Mouse (Mus musculus) gastrocnemius, postnatal 25 days (tissue): ENCODE results near the gene Tex38. TPM values are rescaled to one million over a fixed set of nuclear protein-coding genes. Genes with fewer than 3 reads are reported as not detected.

Experiments
- DNase-seq: peaks from one replicate; pipeline ENCODE4 v3.0.0; 2022
- total RNA-seq, 2 experiments: library from RNA; stranded (reverse); gene quantifications; 1 replicate in 1 of 2; 2 replicates in 1 of 2; pipeline ENCODE4 v1.2.3; 2021

The Tex38 gene
- total RNA-seq, 2 experiments from 2014 or later, result 1.2 to 1.3 TPM

DNA sequence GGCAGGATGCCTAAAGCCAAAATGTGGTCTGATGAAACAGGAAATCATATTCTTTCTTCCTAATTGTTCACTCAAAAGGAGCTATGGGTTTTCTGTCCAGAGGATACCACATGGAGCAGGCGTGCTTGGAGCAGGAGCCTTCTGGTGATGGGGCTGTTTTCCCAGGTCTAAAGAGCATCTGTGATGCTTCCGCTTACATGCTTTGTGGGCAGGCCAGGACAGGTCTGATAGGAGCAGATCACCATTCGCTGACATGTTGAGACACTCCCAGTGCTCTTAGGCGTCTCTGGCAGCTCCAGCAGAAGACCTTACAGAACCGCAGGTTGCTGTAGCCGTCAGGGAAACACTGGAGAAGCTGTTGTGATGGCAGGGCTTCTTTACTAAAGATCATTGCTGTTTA, 5.8 kb downstream of the Tex38 start:
- DNase-seq, result no peak

DNA sequence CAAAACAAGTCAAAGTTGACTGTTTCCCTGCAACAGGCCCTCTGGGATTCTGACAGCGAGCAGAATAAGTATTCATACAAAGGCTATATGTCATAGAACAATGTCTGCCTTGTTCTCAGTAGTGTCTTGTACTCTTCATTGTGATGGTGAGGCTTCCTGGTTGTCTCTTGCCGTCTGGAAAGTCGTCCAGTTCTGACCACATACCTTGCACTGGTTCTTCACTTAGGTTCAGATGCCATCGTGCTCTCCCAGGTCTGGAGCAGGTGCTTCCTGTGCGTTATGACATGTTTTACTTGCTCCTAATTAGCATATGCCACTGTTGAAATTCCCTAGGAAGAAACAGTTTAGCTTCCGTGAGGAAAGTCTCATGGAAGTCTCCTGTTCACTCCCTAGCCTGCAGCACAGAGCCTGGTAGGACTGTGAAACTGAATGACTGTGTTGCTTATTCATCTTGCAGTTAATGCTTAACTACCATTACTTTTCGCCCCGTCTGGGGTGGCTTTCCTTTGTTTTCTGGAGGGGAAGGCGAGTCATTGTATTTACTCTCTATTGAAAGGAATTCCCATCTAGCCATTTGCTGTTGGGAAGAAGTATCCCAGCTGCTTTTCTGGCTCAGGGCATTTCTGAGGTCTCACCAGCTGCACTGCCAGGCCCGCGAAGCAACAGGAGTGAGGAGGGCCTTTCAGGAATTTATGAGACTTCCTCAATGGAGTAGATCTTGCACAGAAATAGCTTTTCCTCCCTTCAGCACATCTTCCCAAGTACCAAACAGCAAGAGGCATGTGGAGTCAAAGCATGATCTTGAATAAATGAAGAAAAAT, 13.0 kb downstream of the Tex38 start:
- DNase-seq, result no peak

DNA sequence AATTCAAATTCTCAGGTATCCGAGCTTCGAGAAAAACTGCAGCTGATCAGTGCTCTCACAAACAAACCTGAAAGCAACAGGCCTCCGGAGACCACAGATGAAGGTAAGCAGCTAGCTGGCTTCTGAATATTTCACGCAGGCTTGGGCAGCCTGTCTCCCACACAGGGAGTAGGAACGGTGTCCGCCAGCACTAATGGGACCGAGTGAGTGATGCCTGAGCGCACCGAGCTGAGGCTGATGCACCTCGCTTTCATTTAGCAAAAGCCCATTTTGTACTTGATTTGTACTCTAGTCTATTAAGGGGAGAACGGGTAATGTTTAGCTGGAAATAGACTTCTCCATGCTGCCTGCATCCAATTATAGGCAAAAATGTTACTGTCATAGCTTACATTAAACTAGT, 16.2 kb downstream of the Tex38 start:
- no peak for DNase-seq

- DNase-seq, result no peak
Measured at GRCm38 (mm10) chr4:115761206-115761605, 19.6 kb downstream of the Tex38 start.

DNA sequence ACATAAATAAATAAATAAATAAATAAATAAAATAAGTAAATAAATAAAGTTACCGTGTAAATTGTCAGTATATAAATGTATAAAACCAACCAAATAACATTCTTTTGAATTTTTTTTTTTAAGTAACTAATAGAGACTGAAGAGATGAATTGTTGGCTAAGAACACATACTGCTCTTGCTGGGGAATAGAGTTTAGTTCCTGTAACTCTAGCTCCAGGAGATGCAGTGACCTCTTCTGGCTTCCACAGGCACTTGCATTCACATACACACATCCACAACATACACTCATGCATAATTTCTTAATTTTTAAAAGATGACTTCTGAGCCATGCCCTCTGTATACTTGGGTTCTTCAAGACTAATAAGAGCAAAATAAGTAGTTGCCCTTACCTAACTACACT, 26.0 kb downstream of the Tex38 start:
- DNase-seq, result no peak

GRCm38 (mm10) chr4:115754101-115754500, 26.7 kb downstream of the Tex38 start:
- no peak for DNase-seq

DNA sequence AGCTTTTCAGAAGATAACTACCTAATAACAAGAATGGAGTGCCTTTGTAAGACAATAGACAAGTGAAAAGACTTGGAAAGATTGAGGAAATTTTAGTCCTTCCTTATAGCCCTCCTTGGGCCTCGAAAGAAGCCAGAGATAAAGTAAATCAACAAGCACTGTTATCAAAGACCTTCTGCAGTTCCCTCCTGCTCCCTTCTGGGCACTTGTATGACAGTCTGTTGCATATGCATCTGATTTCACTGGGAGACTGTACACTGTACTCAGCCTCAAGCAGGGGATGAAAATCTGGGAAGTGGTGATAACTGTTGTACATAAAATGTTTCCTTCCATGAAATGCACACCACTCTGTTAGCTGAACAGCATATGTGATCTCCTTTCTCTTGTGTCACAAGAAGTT, 31.5 kb downstream of the Tex38 start:
- DNase-seq, result no peak

- DNase-seq, result no peak
Measured at GRCm38 (mm10) chr4:115748181-115748580, 32.6 kb downstream of the Tex38 start.

DNA sequence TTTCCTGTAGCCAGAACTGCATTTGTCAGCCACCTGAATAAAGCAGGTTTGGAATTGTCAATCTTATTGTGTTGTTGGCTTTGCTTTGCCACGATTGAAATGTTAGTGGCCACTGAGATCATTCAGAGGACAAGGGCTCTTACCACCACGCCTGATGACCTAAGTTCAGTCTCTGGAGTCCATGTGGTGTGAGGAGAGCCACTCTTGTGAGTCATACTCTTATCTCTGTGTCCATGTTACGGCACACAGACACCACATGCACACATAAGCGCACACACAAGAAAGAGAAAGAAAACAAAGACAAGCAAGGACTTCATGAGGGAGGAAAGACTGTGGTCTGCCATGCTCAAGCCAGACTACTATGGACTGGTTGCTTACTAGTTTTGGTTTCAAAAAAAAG, 37.7 kb downstream of the Tex38 start:
- DNase-seq, result no peak

GRCm38 (mm10) chr4:115742658-115743057, 38.2 kb downstream of the Tex38 start:
- DNase-seq, result no peak

GRCm38 (mm10) chr4:115738481-115738985, 42.3 kb downstream of the Tex38 start:
- no peak for DNase-seq

- peak; percentile 97 for DNase-seq
Measured at GRCm38 (mm10) chr4:115737551-115738041, 43.2 kb downstream of the Tex38 start, which contains the start of gene Efcab14. Gene Efcab14, plus strand, starts transcription at chr4:115737744.

DNA sequence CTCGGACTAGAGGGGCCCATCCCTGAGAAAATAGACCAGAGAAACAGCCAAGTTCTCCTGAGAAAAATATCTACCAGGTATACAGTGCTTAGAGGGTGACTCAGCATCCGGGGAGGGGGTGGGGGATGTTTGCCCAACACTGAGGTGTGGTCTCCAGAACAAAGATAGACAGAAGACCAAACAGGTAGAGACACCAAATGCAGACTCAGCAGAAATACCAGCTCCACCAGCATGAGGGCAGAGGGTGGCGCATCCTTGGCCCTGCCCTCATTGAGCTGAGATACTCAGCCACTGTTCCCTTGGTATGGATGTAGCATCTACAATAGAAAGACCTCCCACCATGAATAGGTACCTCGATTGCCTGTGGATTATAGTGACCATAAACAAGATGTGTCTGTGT, 46.0 kb downstream of the Tex38 start:
- no peak for DNase-seq

DNA sequence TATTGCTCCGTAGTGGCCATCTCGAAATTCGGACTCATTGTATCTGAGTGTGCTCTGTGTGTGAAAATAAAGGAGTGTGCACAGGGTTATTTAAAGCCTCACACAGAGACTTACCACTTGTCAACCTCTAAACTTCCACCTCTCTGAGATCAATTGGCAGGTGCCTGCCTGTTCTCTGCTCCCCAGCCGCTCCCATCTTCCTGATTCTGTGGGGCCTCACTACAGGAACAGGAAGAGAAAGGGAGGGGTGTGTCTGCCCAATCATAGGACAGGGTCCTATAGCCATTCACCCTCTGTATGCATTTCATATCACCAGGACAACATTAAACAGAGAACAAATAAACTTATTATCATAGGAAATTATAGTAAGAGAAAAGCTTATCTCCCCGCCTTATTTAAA, 47.1 kb downstream of the Tex38 start:
- DNase-seq, result no peak

- no peak for DNase-seq
Measured at GRCm38 (mm10) chr4:115732223-115732818, 48.5 kb downstream of the Tex38 start.

DNA sequence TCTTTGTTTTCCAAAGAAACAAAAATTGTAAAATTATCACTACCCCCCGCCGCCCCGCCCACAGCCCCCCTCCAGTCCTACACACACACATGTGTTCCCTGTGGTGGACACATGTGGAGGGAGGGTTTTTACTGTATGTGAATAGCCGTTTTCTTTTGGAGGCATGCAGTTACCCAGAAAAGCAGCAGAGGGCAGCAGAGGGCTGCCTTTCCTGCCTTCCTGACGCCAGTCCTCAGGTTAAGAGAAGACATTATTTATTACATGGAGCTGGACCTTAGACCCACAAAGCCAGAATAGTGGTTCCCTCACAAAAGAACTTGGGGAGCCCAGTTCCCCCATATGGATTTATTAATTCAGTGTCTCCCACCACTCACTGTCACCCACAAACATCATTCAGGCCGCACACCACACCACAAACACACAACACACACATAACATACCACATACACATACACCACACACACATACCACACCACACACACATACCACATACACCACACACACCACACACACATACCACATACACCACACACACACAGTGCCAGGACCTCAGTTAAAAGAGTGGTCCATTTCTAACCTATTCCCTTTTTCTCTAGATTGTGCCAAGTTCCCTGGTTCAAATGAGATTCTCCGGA, 49.1 kb downstream of the Tex38 start:
- peak; percentile 49 for DNase-seq

Other genes with a start within 250 kb of the Tex38 start
- not detected for gene Cyp4a31, start 217.4 kb downstream of the Tex38 start, total RNA-seq
- not detected for gene Cyp4a32, start 180.0 kb downstream of the Tex38 start, total RNA-seq
- 1 to 10 TPM; 1.9 to 5.3 TPM for gene Cyp4b1, start 133.3 kb downstream of the Tex38 start, total RNA-seq
- gene Efcab14, start 43.3 kb downstream of the Tex38 start, total RNA-seq, result 10 to 100 TPM; 33.1 to 33.2 TPM
- 10 to 100 TPM; 48.9 to 49.3 TPM for gene Atpaf1, start 3.8 kb upstream of the Tex38 start, total RNA-seq
- gene Mob3c, start 47.1 kb upstream of the Tex38 start, total RNA-seq, result 1 to 10 TPM; 2.7 to 3.4 TPM
- gene Mknk1, start 58.2 kb upstream of the Tex38 start, total RNA-seq, result 10 to 100 TPM; 21.8 to 22.2 TPM
- gene Kncn, start 103.4 kb upstream of the Tex38 start, total RNA-seq, result not detected
- gene 6430628N08Rik, start 109.6 kb upstream of the Tex38 start, total RNA-seq, result not detected
- not detected for gene Dmbx1, start 158.9 kb upstream of the Tex38 start, total RNA-seq
- gene Faah, start 236.9 kb upstream of the Tex38 start, total RNA-seq, result under 1 TPM; 0.35 to 0.46 TPM